Mouse (Mus musculus): ENCODE measurements around the gene Elovl5.
A peak's percentile ranks its signal among the peaks of the same experiment; 100 is the strongest.

Elovl5 gene

GRCm38 (mm10) chr9:77917074-77917621 lies at the start of gene Elovl5:
Elovl5 (plus strand) TSS chr9:77917364.
- peak; percentile 94 to 95 for DNase-seq (ENCODE audit: low spot score in 2 of 2)

GRCm38 (mm10) chr9:77891501-77891900 lies 25.7 kb upstream of the Elovl5 start:
- DNase-seq (ENCODE audit: low spot score in 2 of 2), result no peak

- no peak for DNase-seq (ENCODE audit: low spot score in 2 of 2)
These were observed 18.6 kb upstream of the Elovl5 start for GRCm38 (mm10) chr9:77898551-77898950.

GRCm38 (mm10) chr9:77904133-77904532 lies 13.0 kb upstream of the Elovl5 start:
- no peak for DNase-seq (ENCODE audit: low spot score in 2 of 2)

- DNase-seq (ENCODE audit: low spot score in 2 of 2), result no peak
These were observed 7.4 kb upstream of the Elovl5 start for GRCm38 (mm10) chr9:77909572-77910269.

GRCm38 (mm10) chr9:77910270-77911240 lies 6.6 kb upstream of the Elovl5 start:
- DNase-seq (ENCODE audit: low spot score in 2 of 2), result peak; percentile 79

GRCm38 (mm10) chr9:77911508-77912229 lies 5.5 kb upstream of the Elovl5 start:
- no peak for DNase-seq (ENCODE audit: low spot score in 2 of 2)

- DNase-seq (ENCODE audit: low spot score in 2 of 2), result no peak
These were observed 4.9 kb upstream of the Elovl5 start for GRCm38 (mm10) chr9:77912246-77912645.

GRCm38 (mm10) chr9:77914616-77915015 lies 2.5 kb upstream of the Elovl5 start:
- no peak for DNase-seq (ENCODE audit: low spot score in 2 of 2)

- DNase-seq (ENCODE audit: low spot score in 2 of 2), result no peak
These were observed 1.4 kb upstream of the Elovl5 start for GRCm38 (mm10) chr9:77915791-77916190.

GRCm38 (mm10) chr9:77917622-77918131 lies 513 bp downstream of the Elovl5 start:
- DNase-seq (ENCODE audit: low spot score in 2 of 2), result peak in 1 of 2 experiments; percentile 20

GRCm38 (mm10) chr9:77918211-77918610 lies 1.0 kb downstream of the Elovl5 start:
- no peak for DNase-seq (ENCODE audit: low spot score in 2 of 2)

- no peak for DNase-seq (ENCODE audit: low spot score in 2 of 2)
These were observed 2.0 kb downstream of the Elovl5 start for GRCm38 (mm10) chr9:77918961-77919670.

GRCm38 (mm10) chr9:77920481-77920880 lies 3.3 kb downstream of the Elovl5 start:
- no peak for DNase-seq (ENCODE audit: low spot score in 2 of 2)

GRCm38 (mm10) chr9:77921366-77922260 lies 4.4 kb downstream of the Elovl5 start:
- DNase-seq (ENCODE audit: low spot score in 2 of 2), result no peak

GRCm38 (mm10) chr9:77923774-77924173 lies 6.6 kb downstream of the Elovl5 start:
- no peak for DNase-seq (ENCODE audit: low spot score in 2 of 2)

GRCm38 (mm10) chr9:77924199-77924598 lies 7.0 kb downstream of the Elovl5 start:
- DNase-seq (ENCODE audit: low spot score in 2 of 2), result no peak

GRCm38 (mm10) chr9:77926151-77926550 lies 9.0 kb downstream of the Elovl5 start:
- DNase-seq (ENCODE audit: low spot score in 2 of 2), result no peak

GRCm38 (mm10) chr9:77926911-77927310 lies 9.7 kb downstream of the Elovl5 start:
- DNase-seq (ENCODE audit: low spot score in 2 of 2), result no peak

GRCm38 (mm10) chr9:77927431-77927830 lies 10.3 kb downstream of the Elovl5 start:
- no peak for DNase-seq (ENCODE audit: low spot score in 2 of 2)
